Mouse (Mus musculus): ENCODE results near the gene Pdik1l. TPM values are rescaled to one million over a fixed set of nuclear protein-coding genes. Genes with fewer than 3 reads are reported as not detected.

The Pdik1l gene
- total and polyA plus RNA-seq, 2 experiments from 2014 or later = 30.8 to 44.8 TPM

- ATAC-seq (ENCODE audit: low FRiP score) (no peak), DNase-seq (ENCODE audit: low spot score) (no peak)
- Histone ChIP-seq H3K27ac (ENCODE audit: low read depth, low read length) (no peak overlapping the region), H3K9ac (replicated peaks; ENCODE audit: low read length, poor library complexity, severe bottlenecking) (no peak overlapping the region), H3K36me3 (ENCODE audit: insufficient read depth, low read length) (no peaks in the 10 kb centered on the region), H3K4me3 (ENCODE audit: low read depth, low read length) (no peak overlapping the region), H3K27me3 (ENCODE audit: insufficient read depth, low read length) (peaks cover 15% of the 10 kb centered on the region), H3K9me3 (ENCODE audit: low read length) (no peaks in the 10 kb centered on the region), H3K4me2 (ENCODE audit: low read depth, low read length, poor library complexity, severe bottlenecking) (no peak overlapping the region), H3K4me1 (ENCODE audit: insufficient read depth, low read length) (no peaks in the 10 kb centered on the region)
- no peak for TF ChIP-seq CTCF (IDR thresholded peaks at IDR 0.05)
- 52% methylated on average over 11 of the region's 11 CpGs for WGBS
Observed at GRCm38 (mm10) chr4:134258354-134258753, 29.3 kb downstream of the Pdik1l start.

DNA sequence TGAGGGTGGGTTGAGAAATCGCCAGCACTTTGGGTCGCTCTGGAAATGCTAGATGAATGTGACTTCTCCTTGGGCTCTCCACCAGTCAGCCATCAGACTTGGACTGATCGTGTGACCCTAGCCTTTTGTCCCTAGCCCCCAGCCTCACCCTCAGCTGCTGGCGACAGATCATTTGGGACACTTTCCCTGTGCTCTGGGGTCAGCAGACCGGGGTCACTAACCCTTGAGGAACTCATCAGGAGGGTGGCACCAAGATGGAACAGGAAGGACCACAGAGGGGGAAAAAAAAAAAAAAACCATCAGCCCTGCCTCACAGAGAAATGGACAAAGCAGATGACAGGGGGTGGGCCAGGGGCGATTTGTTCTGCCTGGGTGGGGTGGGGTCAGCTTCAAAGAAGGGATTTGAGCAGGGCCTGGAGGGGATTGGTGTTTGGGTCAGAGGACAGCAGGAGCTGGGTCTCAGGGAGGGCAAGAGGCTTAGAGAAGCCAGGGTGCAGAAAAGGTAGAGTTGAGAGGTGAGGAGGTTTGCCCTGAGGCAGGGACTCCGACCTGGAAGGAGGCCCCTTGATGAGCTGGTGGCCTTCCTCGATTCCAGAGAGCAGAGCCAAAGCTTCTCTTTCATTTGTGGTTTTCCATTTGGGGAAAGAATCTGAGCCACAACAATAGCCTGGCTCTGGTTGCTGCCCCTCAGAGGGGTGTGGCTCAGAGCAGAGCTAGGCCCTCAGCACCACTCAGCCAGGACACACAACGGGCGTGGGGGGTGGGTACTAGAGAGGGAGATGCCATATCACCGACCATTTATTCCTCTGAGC, 30.3 kb downstream of the Pdik1l start:
- Histone ChIP-seq H3K9me3 (ENCODE audit: low read length) (no peaks in the 10 kb centered on the region), H3K4me3 (ENCODE audit: low read depth, low read length) (no peak overlapping the region), H3K27me3 (ENCODE audit: insufficient read depth, low read length) (peaks cover 23% of the 10 kb centered on the region), H3K4me1 (ENCODE audit: insufficient read depth, low read length) (no peaks in the 10 kb centered on the region), H3K9ac (replicated peaks; ENCODE audit: low read length, poor library complexity, severe bottlenecking) (no peak overlapping the region), H3K4me2 (ENCODE audit: low read depth, low read length, poor library complexity, severe bottlenecking) (no peak overlapping the region), H3K36me3 (ENCODE audit: insufficient read depth, low read length) (no peaks in the 10 kb centered on the region), H3K27ac (ENCODE audit: low read depth, low read length) (no peak overlapping the region)
- 15% methylated on average over 11 of the region's 11 CpGs for WGBS
- DNase-seq (ENCODE audit: low spot score) = no peak
- ATAC-seq (ENCODE audit: low FRiP score) = no peak
- TF ChIP-seq CTCF (IDR thresholded peaks at IDR 0.05) = no peak

DNA sequence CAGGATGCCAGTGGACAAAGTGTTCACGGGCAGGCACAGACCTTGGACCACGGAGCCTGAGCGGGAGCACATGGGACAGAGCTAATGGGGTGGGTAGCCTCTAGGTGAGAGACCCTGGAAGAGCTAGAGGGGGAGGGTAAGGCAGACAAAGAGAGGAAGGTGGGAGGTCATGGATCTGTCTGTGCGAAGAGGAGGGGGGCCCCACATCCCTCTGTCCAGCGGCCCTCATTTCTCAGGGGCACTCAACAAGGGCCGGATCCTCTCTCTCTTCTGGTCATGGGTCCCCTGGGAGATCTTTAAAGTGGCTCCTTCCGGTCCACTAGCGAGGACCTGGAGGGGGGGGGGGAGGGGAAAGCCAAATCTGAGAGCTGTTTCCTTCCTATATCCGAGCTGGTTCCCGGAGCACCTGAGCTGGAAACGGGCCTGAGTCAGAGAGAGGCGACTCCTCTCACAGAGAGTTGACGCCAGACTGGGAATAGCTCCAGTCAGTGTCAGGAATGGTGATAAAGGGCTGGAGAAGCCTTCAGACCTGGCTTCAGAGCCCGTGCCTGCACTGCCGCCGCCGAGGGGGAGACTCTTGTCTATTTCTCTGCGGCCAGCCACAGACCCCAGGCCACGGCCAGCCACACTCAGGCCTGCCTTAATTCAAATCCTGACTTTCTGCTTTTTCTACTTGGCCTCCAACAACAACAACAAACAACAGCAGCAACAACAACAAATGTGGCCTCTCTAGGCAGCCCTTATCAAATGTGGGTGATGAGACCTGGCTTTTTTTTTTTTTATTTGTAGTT, 31.1 kb downstream of the Pdik1l start:
- H3K4me1 ChIP-seq (ENCODE audit: insufficient read depth, low read length) = 0 out of 2 replicates have a peak, but pooled peaks cover 4% of the 10 kb centered on the region
- no peaks in the 10 kb centered on the region for H3K36me3 ChIP-seq (ENCODE audit: insufficient read depth, low read length)
- ATAC-seq (ENCODE audit: low FRiP score) = no peak
- no peaks in the 10 kb centered on the region for H3K9me3 ChIP-seq (ENCODE audit: low read length)
- H3K4me2 ChIP-seq (ENCODE audit: low read depth, low read length, poor library complexity, severe bottlenecking) = no peak overlapping the region
- H3K27me3 ChIP-seq (ENCODE audit: insufficient read depth, low read length) = peaks cover 23% of the 10 kb centered on the region
- TF ChIP-seq CTCF (IDR thresholded peaks at IDR 0.05) = no peak
- WGBS = 18% methylated on average over 18 of the region's 19 CpGs
- no peak overlapping the region; the same call in 1 of the 2 replicates for H3K9ac ChIP-seq (replicated peaks; ENCODE audit: low read length, poor library complexity, severe bottlenecking)
- no peak for DNase-seq (ENCODE audit: low spot score)
- no peak overlapping the region for H3K27ac ChIP-seq (ENCODE audit: low read depth, low read length)
- no peak overlapping the region for H3K4me3 ChIP-seq (ENCODE audit: low read depth, low read length)

- no peak for DNase-seq (ENCODE audit: low spot score)
- H3K9me3 ChIP-seq (ENCODE audit: low read length) = no peaks in the 10 kb centered on the region
- H3K9ac ChIP-seq (replicated peaks; ENCODE audit: low read length, poor library complexity, severe bottlenecking) = no peak overlapping the region
- H3K4me2 ChIP-seq (ENCODE audit: low read depth, low read length, poor library complexity, severe bottlenecking) = no peak overlapping the region
- H3K4me3 ChIP-seq (ENCODE audit: low read depth, low read length) = no peak overlapping the region
- 0 out of 2 replicates have a peak, but pooled peaks cover 4% of the 10 kb centered on the region for H3K4me1 ChIP-seq (ENCODE audit: insufficient read depth, low read length)
- H3K27ac ChIP-seq (ENCODE audit: low read depth, low read length) = no peak overlapping the region
- ATAC-seq (ENCODE audit: low FRiP score) = no peak
- no peaks in the 10 kb centered on the region for H3K36me3 ChIP-seq (ENCODE audit: insufficient read depth, low read length)
- H3K27me3 ChIP-seq (ENCODE audit: insufficient read depth, low read length) = peaks cover 26% of the 10 kb centered on the region
- WGBS = 21% methylated on average over 4 of the region's 4 CpGs
- TF ChIP-seq CTCF (IDR thresholded peaks at IDR 0.05) = no peak
Observed at GRCm38 (mm10) chr4:134255854-134256253, 31.8 kb downstream of the Pdik1l start.

GRCm38 (mm10) chr4:134254835-134255234, 32.9 kb downstream of the Pdik1l start:
- H3K36me3 ChIP-seq (ENCODE audit: insufficient read depth, low read length) = no peaks in the 10 kb centered on the region
- no peak for TF ChIP-seq CTCF (IDR thresholded peaks at IDR 0.05)
- 35% methylated on average over 3 of the region's 3 CpGs for WGBS
- H3K27ac ChIP-seq (ENCODE audit: low read depth, low read length) = no peak overlapping the region
- no peak overlapping the region for H3K9ac ChIP-seq (replicated peaks; ENCODE audit: low read length, poor library complexity, severe bottlenecking)
- H3K4me1 ChIP-seq (ENCODE audit: insufficient read depth, low read length) = 0 out of 2 replicates have a peak, but pooled peaks cover 7% of the 10 kb centered on the region
- no peak for DNase-seq (ENCODE audit: low spot score)
- peaks cover 30% of the 10 kb centered on the region for H3K27me3 ChIP-seq (ENCODE audit: insufficient read depth, low read length)
- H3K4me2 ChIP-seq (ENCODE audit: low read depth, low read length, poor library complexity, severe bottlenecking) = no peak overlapping the region
- H3K9me3 ChIP-seq (ENCODE audit: low read length) = no peaks in the 10 kb centered on the region
- ATAC-seq (ENCODE audit: low FRiP score) = no peak
- H3K4me3 ChIP-seq (ENCODE audit: low read depth, low read length) = no peak overlapping the region
